Mouse (Mus musculus): ENCODE measurements around the gene Ankrd9.

- no peak for TF ChIP-seq POLR2A (IDR thresholded peaks at IDR 0.05; ENCODE audit: borderline replicate concordance, low read depth, low read length)
- no peak for TF ChIP-seq CTCF (IDR thresholded peaks at IDR 0.05; ENCODE audit: low read depth, low read length)
Observed at GRCm38 (mm10) chr12:110994666-110995065, 15.8 kb upstream of the Ankrd9 start.
